ENCODE assay signal across 11 mouse cellular contexts in genomic region chr7:96171596-96172563, GRCm38 (mm10). TPM values are rescaled to one million over a fixed set of nuclear protein-coding genes. Genes with fewer than 3 reads are reported as not detected.
DNase-seq lines count a peak whose midpoint lies in the region; ATAC-seq and TF ChIP-seq lines count a peak whose summit lies in the region.
"Had no signal": no experiment of that assay in that cellular context is flagged by ENCODE, and none has a peak within 500 bp of the region (broad histone marks: within the 10 kb centered on the region; RNA-seq: fewer than 3 reads in every experiment).

No protein-coding gene starts in this region.

- ATAC-seq in limb, embryonic 12.5 days (ENCODE audit: insufficient number of reproducible peaks, insufficient read depth, low FRiP score, low TSS enrichment, low read depth), result no peak
- peak; percentile 40 for ATAC-seq in Patski
- ATAC-seq in limb, embryonic 13.5 days (ENCODE audit: low FRiP score, low read depth), result no peak

- CTCF ChIA-PET in Patski (lab: Charles Lee), result no interaction called here

- 0 out of 2 replicates have a peak, but pooled peaks cover 4% of the 10 kb centered on the region for H3K4me1 ChIP-seq in heart, embryonic 10.5 days
- peaks cover 18% of the 10 kb centered on the region for H3K4me1 ChIP-seq in limb, embryonic 12.5 days (replicated peaks)
- H3K4me1 ChIP-seq in limb, embryonic 10.5 days, result peaks cover 21% of the 10 kb centered on the region
- H3K4me1 ChIP-seq in limb, embryonic 13.5 days, result peaks cover 12% of the 10 kb centered on the region; the same call in 1 of the 2 replicates

- in situ Hi-C loops in Patski (cut with MboI; ENCODE audit: low pct_unique_long_range_greater_than_20kb), result loop anchor here (25.0 kb wide), 1 partner anchor 685 kb away; no protein-coding TSS in a partner anchor

- 39% methylated on average over 11 of the region's 11 CpGs for WGBS in heart, embryonic 10.5 days
- WGBS in limb, embryonic 12.5 days, result 41% methylated on average over 11 of the region's 11 CpGs
- WGBS in limb, embryonic 10.5 days, result 47% methylated on average over 11 of the region's 11 CpGs
- WGBS in limb, embryonic 13.5 days, result 38% methylated on average over 11 of the region's 11 CpGs

- peaks cover 14% of the 10 kb centered on the region; the same call in 1 of the 2 replicates for H3K27me3 ChIP-seq in heart, embryonic 10.5 days (ENCODE audit: insufficient read depth, poor library complexity, severe bottlenecking)
- H3K27me3 ChIP-seq in limb, embryonic 12.5 days, result no peaks in the 10 kb centered on the region
- 0 out of 2 replicates have a peak, but pooled peaks cover 6% of the 10 kb centered on the region for H3K27me3 ChIP-seq in limb, embryonic 10.5 days (ENCODE audit: low read depth, poor library complexity, severe bottlenecking)
- no peaks in the 10 kb centered on the region for H3K27me3 ChIP-seq in Patski
- no peaks in the 10 kb centered on the region for H3K27me3 ChIP-seq in limb, embryonic 13.5 days
- H3K27me3 ChIP-seq: CH12.LX had no signal

- no peak overlapping the region for H3K27ac ChIP-seq in heart, embryonic 10.5 days
- H3K27ac ChIP-seq in limb, embryonic 12.5 days, result no peak overlapping the region
- H3K27ac ChIP-seq in limb, embryonic 10.5 days, result no peak overlapping the region
- H3K27ac ChIP-seq in limb, embryonic 13.5 days, result no peak overlapping the region

- no peak for TF ChIP-seq CTCF in Patski (IDR thresholded peaks at IDR 0.05)

- H3K9ac ChIP-seq in limb, embryonic 12.5 days (replicated peaks), result no peak overlapping the region
- no peak overlapping the region for H3K9ac ChIP-seq in limb, embryonic 13.5 days

- no peaks in the 10 kb centered on the region for H3K9me3 ChIP-seq in heart, embryonic 10.5 days
- H3K9me3 ChIP-seq in limb, embryonic 12.5 days, result no peaks in the 10 kb centered on the region
- no peaks in the 10 kb centered on the region for H3K9me3 ChIP-seq in limb, embryonic 10.5 days (replicated peaks)
- H3K9me3 ChIP-seq in limb, embryonic 13.5 days, result no peaks in the 10 kb centered on the region

- H3K36me3 ChIP-seq in heart, embryonic 10.5 days, result no peaks in the 10 kb centered on the region
- H3K36me3 ChIP-seq in limb, embryonic 12.5 days, result no peaks in the 10 kb centered on the region
- no peaks in the 10 kb centered on the region for H3K36me3 ChIP-seq in limb, embryonic 10.5 days
- H3K36me3 ChIP-seq in limb, embryonic 13.5 days, result no peaks in the 10 kb centered on the region

- POLR2A ChIA-PET in Patski (lab: Charles Lee), result interaction anchor here (0.5 kb wide), 1 partner anchor 9 kb away, joined by 3 read pairs; no protein-coding TSS in a partner anchor

- peak overlapping the region; percentile 24; the same call in 1 of the 2 replicates for H3K4me2 ChIP-seq in limb, embryonic 12.5 days
- H3K4me2 ChIP-seq in limb, embryonic 13.5 days (replicated peaks), result peak overlapping the region; percentile 12; the same call in 1 of the 2 replicates

- peak; percentile 63 for DNase-seq in heart, embryonic 10.5 days (ENCODE audit: low spot score)
- no peak for DNase-seq in heart, adult 9 months (ENCODE audit: low spot score in 2 of 2)
- no peak for DNase-seq in limb, embryonic 10.5 days (ENCODE audit: low spot score)
- no peak for DNase-seq in Patski (ENCODE audit: low read depth, low spot score)
- DNase-seq in thymus, postnatal 0 days (ENCODE audit: low spot score), result no peak
- DNase-seq in embryo, embryonic 10 days (ENCODE audit: low spot score), result no peak
- DNase-seq: cerebellum, postnatal 14 days; kidney, adult 11 months had no signal

- H3K4me3 ChIP-seq in heart, embryonic 10.5 days, result no peak overlapping the region
- H3K4me3 ChIP-seq in limb, embryonic 12.5 days (replicated peaks), result no peak overlapping the region
- no peak overlapping the region for H3K4me3 ChIP-seq in limb, embryonic 10.5 days
- H3K4me3 ChIP-seq in limb, embryonic 13.5 days, result no peak overlapping the region

RNA-seq across cellular contexts. Expression of gene Tenm4, which starts 0.8 kb away (rescaled TPM):
- polyA plus RNA-seq in heart, embryonic 10.5 days (2016; fragmentation: Nextera tagmentation; extraction: Ambion mirVana), result 7.6 and 16.8 TPM in 2 replicates
- 45.3 and 45.8 TPM in 2 replicates for polyA plus RNA-seq in limb, embryonic 12.5 days (2016; fragmentation: Nextera tagmentation; extraction: Ambion mirVana)
- polyA plus RNA-seq in limb, embryonic 10.5 days (2016; fragmentation: Nextera tagmentation; extraction: Ambion mirVana), result 25.1 and 32.1 TPM in 2 replicates
- 5.4 TPM for polyA plus RNA-seq in Patski (2021)
- polyA plus RNA-seq in limb, embryonic 13.5 days (2015; fragmentation: Nextera tagmentation; extraction: Ambion mirVana), result 44.4 and 49.9 TPM in 2 replicates
- polyA plus RNA-seq in thymus, postnatal 0 days (2015; fragmentation: Nextera tagmentation; extraction: Ambion mirVana), result 4.5 and 4.9 TPM in 2 replicates
